Mouse (Mus musculus): ENCODE measurements at regions not wholly inside any gene's neighbourhood (a gene's known extent, or its start where the extent isn't known, plus 50 kb on each side); places are given as distances from the start of the nearest gene placed in this dataset.

- no peaks in the 10 kb centered on the region for H3K9me3 ChIP-seq
- ATAC-seq (replicated peaks) = 0 out of 2 replicates have a peak, but pooled peaks have one; percentile 43
- H3K4me3 ChIP-seq = no peak overlapping the region
- H3K4me2 ChIP-seq (replicated peaks) = no peak overlapping the region
- H3K36me3 ChIP-seq = no peaks in the 10 kb centered on the region
- no peaks in the 10 kb centered on the region for H3K4me1 ChIP-seq
- no peak overlapping the region for H3K9ac ChIP-seq (replicated peaks)
- H3K27me3 ChIP-seq = no peaks in the 10 kb centered on the region
- H3K27ac ChIP-seq (replicated peaks) = 0 out of 2 replicates have a peak overlapping the region, but pooled peaks have one; percentile 43
Measured at GRCm38 (mm10) chr2:143332071-143332470, 213.9 kb upstream of the Pcsk2 start.

GRCm38 (mm10) chr2:143340364-143340763 lies 205.6 kb upstream of the Pcsk2 start:
- no peak overlapping the region for H3K4me2 ChIP-seq (replicated peaks)
- ATAC-seq (replicated peaks) = no peak
- H3K4me3 ChIP-seq = no peak overlapping the region
- WGBS = 73% methylated on average over 5 of the region's 5 CpGs
- H3K36me3 ChIP-seq = no peaks in the 10 kb centered on the region
- H3K27ac ChIP-seq (replicated peaks) = no peak overlapping the region
- H3K4me1 ChIP-seq = no peaks in the 10 kb centered on the region
- no peaks in the 10 kb centered on the region for H3K9me3 ChIP-seq
- H3K27me3 ChIP-seq = no peaks in the 10 kb centered on the region
- H3K9ac ChIP-seq (replicated peaks) = no peak overlapping the region

GRCm38 (mm10) chr2:143364193-143364592 lies 181.8 kb upstream of the Pcsk2 start:
- Histone ChIP-seq H3K9ac (replicated peaks) (no peak overlapping the region), H3K27me3 (no peaks in the 10 kb centered on the region), H3K4me3 (no peak overlapping the region), H3K4me1 (peaks cover 6% of the 10 kb centered on the region; the same call in 1 of the 2 replicates), H3K27ac (replicated peaks) (no peak overlapping the region), H3K4me2 (replicated peaks) (no peak overlapping the region), H3K9me3 (no peaks in the 10 kb centered on the region), H3K36me3 (no peaks in the 10 kb centered on the region)
- ATAC-seq (replicated peaks) = no peak; the same call in 1 of the 2 replicates
- 35% methylated on average over 6 of the region's 6 CpGs for WGBS

- no peaks in the 10 kb centered on the region for H3K36me3 ChIP-seq
- H3K27ac ChIP-seq (replicated peaks) = no peak overlapping the region
- peaks cover 6% of the 10 kb centered on the region; the same call in 1 of the 2 replicates for H3K4me1 ChIP-seq
- no peaks in the 10 kb centered on the region for H3K9me3 ChIP-seq
- no peaks in the 10 kb centered on the region for H3K27me3 ChIP-seq
- no peak overlapping the region for H3K9ac ChIP-seq (replicated peaks)
- ATAC-seq (replicated peaks) = no peak
- H3K4me3 ChIP-seq = no peak overlapping the region
- no peak overlapping the region for H3K4me2 ChIP-seq (replicated peaks)
- 92% methylated on average over 5 of the region's 5 CpGs for WGBS
Measured at GRCm38 (mm10) chr2:143365976-143366375, 180.0 kb upstream of the Pcsk2 start.

Data from forebrain, embryonic 15.5 days (tissue).